Mouse (Mus musculus): ENCODE measurements around the gene Tigd3.

Gene Tigd3

DNA sequence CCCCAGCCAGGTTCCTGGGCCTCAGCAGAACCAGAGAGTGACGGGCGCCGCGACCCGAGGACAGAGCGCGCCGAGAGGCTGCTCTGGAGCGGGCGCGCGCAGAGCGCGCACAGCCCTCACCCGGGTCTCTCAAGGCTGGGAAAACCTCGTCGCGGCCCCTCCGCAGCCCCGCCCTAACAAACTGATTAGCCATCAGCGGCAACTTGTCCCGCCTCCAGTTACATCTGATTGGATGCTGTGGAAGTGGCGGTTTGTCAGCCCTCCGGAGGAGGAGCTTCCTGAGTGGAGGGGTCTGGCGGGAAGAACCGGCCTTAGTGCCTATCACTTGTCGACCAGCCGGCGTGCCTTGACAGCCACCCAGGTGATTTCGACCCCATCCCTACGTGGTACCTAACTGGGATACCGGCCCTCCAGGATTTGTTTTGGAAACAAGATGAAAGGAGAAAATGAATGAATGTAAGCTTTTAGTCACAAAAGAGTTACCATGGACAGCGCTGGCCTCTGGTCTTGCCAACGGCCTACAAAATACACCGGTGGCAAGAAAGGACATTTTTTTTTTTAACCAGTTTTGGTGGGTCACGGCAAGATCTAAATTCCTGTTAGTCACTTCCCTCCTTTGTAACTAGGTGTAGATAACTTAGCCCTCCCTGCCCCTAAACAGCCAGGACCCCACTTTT, at the start of gene Tigd3:
Gene Tigd3, minus strand, starts transcription at position 148 of the 677 bp plus-strand sequence.
- DNase-seq (ENCODE audit: low spot score in 2 of 2), result peak; percentile 92 to 93

GRCm38 (mm10) chr19:5943404-5943803, 49.5 kb upstream of the Tigd3 start:
- no peak for DNase-seq (ENCODE audit: low spot score in 2 of 2)

DNA sequence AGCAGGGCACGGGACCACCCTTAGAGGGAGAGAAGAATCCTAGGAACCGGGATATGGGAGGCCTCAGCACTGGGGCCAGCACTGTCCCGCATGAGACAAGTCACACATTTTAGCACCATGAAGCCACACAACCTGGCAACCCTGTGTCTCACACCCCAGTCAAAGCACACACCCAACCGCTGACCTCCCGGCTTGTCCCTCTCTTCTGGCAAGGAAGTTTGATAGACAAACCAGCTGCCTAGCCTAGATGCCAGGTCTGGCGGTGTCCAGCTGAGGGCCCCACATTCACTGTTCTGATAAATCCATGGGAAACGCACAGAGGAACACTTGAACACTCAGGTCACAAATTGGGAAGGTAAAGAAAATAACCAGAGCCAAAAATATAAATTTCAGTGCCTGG, 48.6 kb upstream of the Tigd3 start:
- no peak for DNase-seq (ENCODE audit: low spot score in 2 of 2)

DNA sequence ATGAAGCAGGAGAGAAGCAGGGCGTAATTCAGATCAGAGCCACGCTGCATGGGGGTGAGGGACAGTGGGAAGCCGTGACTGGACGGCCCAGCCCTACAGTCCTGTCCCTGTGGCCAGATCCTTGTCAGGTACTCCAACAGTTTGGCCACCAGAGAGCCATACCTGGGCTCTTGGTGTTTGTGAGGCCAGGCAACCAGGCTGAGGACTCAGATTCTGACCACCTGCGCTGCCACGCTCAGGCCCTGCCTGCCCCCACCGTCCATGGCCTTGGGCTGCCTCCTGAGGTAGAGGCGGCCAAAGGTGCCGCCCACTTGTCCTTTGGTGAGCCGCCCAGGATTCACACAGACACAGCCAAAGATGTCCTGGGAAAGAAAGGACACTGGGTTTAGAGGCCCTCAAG, 46.7 kb upstream of the Tigd3 start:
- no peak for DNase-seq (ENCODE audit: low spot score in 2 of 2)

DNA sequence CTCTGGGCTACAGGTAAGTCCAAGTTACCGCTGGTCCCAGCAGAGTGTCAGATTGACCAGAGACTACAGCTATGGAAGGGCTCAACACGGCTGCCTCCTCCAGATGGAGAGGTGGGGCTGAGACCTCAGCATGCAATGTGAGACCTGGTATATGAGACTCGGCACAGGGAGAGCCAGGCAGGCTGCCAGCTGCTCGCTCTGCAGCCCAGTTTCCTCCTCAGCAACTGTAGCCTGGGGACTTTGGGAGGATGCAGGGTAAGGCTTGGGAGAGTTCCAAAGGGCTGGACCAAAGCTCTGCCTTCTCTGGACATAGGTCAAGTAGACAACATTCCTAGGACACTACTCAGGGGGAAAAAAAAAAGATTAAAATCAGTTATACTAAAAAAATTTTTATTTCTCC, 46.2 kb upstream of the Tigd3 start:
- DNase-seq (ENCODE audit: low spot score in 2 of 2), result no peak

GRCm38 (mm10) chr19:5939715-5940114, 45.8 kb upstream of the Tigd3 start:
- no peak for DNase-seq (ENCODE audit: low spot score in 2 of 2)

DNA sequence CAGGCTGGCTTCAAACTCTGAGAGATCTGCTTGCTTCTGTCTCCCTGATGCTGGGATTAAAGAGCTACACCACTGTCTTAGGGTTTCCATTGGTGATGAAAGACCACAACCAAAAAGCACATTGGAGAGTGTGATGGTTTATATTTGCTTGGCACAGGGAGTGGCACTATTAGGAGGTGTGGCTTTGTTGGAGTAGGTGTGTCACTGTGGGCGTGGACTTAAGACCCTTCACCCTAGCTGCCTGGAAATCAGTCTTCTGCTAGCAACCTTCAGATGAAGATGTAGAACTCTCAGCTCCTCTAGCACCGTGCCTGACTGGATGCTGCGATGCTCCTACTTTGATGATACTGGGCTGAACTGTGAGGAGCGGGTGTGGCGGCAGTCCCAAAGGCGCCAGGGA, 44.6 kb upstream of the Tigd3 start:
- no peak for DNase-seq (ENCODE audit: low spot score in 2 of 2)

DNA sequence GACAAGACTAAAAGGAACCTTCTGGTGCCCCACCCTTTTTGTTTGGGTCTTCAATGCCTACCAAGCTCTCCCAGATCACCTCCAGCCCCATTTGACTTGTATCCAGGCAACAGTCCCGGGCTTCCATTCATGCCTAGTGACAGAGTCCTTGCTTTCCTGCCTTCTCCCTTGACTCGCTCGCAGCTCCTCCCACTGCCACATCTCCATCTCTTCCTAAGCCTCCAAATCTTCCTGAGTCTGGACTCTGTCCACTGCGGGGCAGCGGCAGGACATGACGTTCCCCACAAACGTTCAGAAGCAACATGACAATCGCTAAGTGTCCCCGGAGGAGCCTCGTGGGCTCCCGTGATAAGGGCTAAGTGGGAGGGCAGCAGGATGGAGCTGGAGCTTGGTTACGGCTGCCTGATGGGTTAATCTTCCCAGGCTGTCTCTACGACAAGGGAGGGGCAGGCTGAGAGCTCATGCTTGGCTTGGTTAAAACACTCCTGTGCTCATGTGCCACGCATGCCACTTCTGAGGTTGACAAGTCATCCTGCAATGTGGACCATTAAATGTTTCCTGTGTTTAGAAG, 44.0 kb upstream of the Tigd3 start:
- no peak for DNase-seq (ENCODE audit: low spot score in 2 of 2)

DNA sequence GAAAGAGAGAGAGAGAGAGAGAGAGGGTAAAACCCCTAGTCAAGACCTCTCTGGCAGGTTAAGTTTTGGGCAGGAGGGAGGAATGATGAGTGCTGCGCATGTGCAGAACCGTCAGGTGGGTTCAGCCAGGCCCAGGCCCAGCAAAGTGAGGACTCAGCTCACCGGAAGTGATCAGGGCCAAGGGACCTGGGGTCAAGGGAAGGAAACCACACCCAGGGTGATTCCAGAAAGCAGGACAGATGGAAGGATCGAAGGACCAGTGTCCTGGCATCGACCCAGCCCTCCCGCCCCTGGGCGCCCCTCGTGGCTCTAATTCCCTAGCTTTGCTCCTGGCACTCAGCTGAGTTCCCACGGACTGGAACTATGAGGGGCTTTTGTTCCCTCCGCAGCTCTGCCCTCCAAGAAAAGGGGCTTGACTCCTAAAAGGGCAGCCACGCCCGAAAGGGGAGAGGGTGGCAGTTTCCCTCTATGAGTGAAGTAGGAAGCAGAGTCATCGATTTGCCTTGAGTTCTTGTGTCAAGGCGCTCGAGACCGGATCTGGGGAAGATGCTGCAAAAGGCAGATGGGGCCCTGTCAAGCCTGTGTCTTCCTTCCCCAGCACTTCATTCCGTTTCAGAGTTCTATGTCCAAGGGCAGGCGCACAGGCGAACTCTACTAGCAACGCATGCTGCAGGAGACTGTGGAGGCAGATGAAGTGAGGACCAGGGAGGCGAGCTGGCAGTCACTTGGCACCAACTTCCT, 43.3 kb upstream of the Tigd3 start:
- DNase-seq (ENCODE audit: low spot score in 2 of 2), result no peak

- no peak for DNase-seq (ENCODE audit: low spot score in 2 of 2)
These were observed 41.7 kb upstream of the Tigd3 start for GRCm38 (mm10) chr19:5935691-5936090.

GRCm38 (mm10) chr19:5935266-5935665, 41.3 kb upstream of the Tigd3 start:
- no peak for DNase-seq (ENCODE audit: low spot score in 2 of 2)

- DNase-seq (ENCODE audit: low spot score in 2 of 2), result no peak
These were observed 36.0 kb upstream of the Tigd3 start for GRCm38 (mm10) chr19:5929634-5930596.

DNA sequence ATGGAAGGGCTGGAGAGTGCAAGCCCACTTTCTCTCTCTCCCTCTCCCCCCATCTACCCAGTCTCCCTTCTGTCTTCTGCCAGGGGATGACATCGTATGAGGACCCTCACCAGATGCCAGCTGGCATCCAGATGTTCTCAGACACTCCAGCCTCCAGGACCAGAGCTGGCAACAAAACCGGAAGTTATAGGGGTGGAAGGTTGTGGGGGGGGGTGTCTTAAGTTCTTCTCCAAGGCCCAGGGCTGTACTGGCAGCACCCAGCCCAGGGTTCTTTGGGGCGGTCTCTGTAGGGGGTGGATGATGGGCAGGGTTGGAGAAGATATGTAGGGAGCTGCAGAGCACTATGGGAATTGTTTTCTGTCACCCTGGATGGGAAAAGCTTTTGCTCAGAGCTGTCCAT, 34.6 kb upstream of the Tigd3 start:
- DNase-seq (ENCODE audit: low spot score in 2 of 2), result no peak

DNA sequence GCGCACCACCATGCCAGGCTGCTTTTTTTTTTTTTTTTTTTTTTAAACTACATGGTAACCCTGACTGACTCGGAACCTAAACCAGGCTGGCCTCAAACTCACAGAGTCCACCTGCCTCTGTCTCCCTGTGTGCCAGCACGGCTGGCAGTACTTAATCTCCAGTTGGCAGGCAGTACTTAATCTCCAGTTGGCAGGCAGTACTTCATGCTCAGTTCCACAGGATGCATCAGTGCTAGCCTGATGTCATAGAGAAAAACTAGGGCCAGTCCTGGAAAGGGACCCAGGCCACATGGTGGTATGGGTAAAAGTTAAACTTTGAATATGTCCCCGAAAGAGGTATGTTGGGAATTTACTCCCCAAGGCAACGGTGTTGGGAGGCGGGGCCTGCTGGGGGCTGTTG, 34.2 kb upstream of the Tigd3 start:
- no peak for DNase-seq (ENCODE audit: low spot score in 2 of 2)

DNA sequence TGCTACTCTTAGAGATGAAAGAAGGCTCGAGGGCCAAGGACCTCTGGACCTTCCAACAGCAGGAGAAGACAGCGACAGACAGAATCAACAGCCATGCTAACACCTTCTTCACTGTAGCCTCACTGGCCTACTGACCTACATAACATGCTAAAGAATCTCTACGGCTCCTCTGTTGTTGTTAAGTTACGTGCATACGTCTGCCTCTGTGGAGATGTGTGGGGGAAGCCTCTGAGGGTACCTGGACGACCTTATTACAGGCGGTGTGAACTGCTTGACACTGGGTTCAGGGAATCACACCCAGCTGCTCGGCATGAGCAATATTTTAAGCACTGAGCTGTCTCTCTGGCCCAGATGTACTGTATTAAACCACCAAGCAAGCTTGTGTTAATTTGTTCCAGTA, 33.6 kb upstream of the Tigd3 start:
- no peak for DNase-seq (ENCODE audit: low spot score in 2 of 2)

DNA sequence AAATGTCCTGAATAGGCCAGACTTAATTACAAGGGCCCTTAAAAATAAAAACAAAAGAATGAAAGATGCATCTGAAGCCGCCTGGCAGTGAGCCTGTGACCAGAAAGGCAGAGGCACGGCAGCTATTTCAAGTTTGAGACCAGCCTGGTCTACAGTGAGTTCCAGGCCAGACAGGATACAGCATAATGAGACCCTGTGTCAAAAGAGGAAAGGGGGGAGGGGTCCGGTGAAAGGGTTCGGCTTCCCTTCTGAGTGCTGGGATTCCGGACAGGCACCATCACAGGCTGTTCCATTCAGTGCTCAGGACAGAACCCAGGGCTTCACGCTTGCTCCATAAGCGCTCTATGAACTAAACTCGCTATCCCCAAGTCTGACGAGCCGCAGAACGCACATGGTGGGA, 33.1 kb upstream of the Tigd3 start:
- DNase-seq (ENCODE audit: low spot score in 2 of 2), result no peak

- DNase-seq (ENCODE audit: low spot score in 2 of 2), result no peak
These were observed 31.4 kb upstream of the Tigd3 start for GRCm38 (mm10) chr19:5925311-5925855.

DNA sequence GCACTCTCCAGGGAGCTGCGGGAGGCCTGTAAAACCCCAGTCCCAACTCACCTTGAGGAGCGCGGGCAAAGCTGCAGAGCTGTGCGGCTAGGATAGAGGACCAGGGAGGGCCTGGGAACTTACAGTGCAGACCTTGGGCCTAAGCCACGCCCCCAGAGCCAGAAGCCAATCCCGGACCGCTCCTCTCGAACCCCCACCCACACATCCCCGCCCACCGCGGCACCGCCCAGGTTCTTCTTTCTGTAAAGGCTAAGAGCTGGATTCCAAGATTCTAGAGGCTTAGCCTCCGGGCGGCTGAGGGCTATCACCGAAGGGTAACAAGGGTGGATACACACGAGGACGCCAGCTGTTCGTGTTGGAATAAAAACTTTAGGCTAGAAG, 30.8 kb upstream of the Tigd3 start, which contains the start of gene Cdc42ep2:
Gene Cdc42ep2, minus strand, starts transcription at position 104 of the 381 bp plus-strand sequence.
- DNase-seq (ENCODE audit: low spot score in 2 of 2), result peak; percentile 80 to 85

DNA sequence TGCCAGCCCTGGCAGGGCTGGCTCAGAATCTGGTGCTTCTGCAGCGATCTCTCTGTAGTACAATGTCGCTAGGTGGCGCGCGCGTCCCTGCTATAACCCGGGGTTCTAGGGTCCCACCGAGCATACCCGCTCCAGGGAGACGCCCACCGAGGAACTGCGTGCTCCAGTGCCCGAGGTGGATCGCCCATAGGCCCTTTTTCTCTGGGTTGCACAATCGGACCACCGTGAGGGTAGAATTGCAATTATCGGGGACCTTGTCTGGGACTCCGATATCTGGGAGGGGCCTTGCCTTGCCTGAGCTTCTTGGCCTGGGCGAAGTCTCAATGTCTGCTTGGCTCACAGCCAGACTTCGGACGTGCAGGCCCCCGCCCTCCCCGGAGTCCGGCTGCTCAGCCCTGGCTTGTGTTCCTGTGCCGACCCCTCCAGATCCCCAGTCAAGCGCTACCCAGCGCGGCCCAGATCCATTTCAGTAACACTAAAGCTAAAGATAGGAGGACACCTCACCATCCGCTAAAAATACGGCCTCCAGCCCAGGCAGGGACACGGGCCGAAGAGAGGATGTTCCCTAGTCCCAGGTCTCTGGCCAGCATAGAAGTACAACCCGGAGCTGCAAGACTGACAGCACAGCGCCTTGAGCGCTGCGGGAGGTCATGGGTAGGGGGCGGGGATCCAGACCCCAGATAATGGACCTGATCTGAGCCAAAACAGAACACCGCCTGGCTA, 30.2 kb upstream of the Tigd3 start:
- peak; percentile 86 to 92 for DNase-seq (ENCODE audit: low spot score in 2 of 2)

GRCm38 (mm10) chr19:5922963-5923362, 29.0 kb upstream of the Tigd3 start:
- DNase-seq (ENCODE audit: low spot score in 2 of 2), result no peak

Measured in frontal cortex, postnatal 25 days (tissue).